Mouse (Mus musculus): Measurements from ENCODE around the gene Snrnp25.

The Snrnp25 gene

GRCm38 (mm10) chr11:32247068-32247467 is 41.9 kb downstream of the Snrnp25 start:
- DNase-seq = no peak

- no peak for DNase-seq
These were observed 43.1 kb downstream of the Snrnp25 start for GRCm38 (mm10) chr11:32248350-32248749.

GRCm38 (mm10) chr11:32250880-32251763 is 45.9 kb downstream of the Snrnp25 start:
- DNase-seq = no peak

- DNase-seq = no peak
These were observed 47.9 kb downstream of the Snrnp25 start for GRCm38 (mm10) chr11:32253121-32253520.

- no peak for DNase-seq
These were observed 50.9 kb downstream of the Snrnp25 start for GRCm38 (mm10) chr11:32256146-32256545.

GRCm38 (mm10) chr11:32256566-32256965 is 51.4 kb downstream of the Snrnp25 start:
- DNase-seq = no peak

Data from kidney, adult 11 months (tissue).